Mouse (Mus musculus): Measurements from ENCODE around the gene Ccdc103.

- TF ChIP-seq SMC3 (IDR thresholded peaks at IDR 0.05; ENCODE audit: low read depth, low read length) (no peak), CTCF (IDR thresholded peaks at IDR 0.05 in 2 of 3, conservative IDR thresholded peaks at IDR 0.05 in 1 of 3; ENCODE audit: control insufficient read depth in 1 of 3, insufficient read depth in 1 of 3, low read depth in 2 of 3, low read length in 3 of 3, poor library complexity in 1 of 3, severe bottlenecking in 1 of 3) (no peak), TAL1 (IDR thresholded peaks at IDR 0.05; ENCODE audit: low read length) (peak; percentile 97), E2F4 (IDR thresholded peaks at IDR 0.05; ENCODE audit: borderline replicate concordance, low read depth, low read length) (no peak), MAX (IDR thresholded peaks at IDR 0.05; ENCODE audit: low read length) (no peak), UBTF (IDR thresholded peaks at IDR 0.05; ENCODE audit: borderline replicate concordance, insufficient read depth, low read depth, low read length) (0 out of 2 replicates have a peak, but pooled peaks have one; percentile 38)
Measured at GRCm38 (mm10) chr11:102895779-102896178, 14.8 kb downstream of the Ccdc103 start.

All from MEL (cell line).